Mouse (Mus musculus) myocyte (in vitro differentiated cells): ENCODE results near the gene Ripply1. TPM values are rescaled to one million over a fixed set of nuclear protein-coding genes. Genes with fewer than 3 reads are reported as not detected.

ENCODE experiments used
- H3K27me3 ChIP-seq: one replicate; pipeline ENCODE4 v1.6.1; 2011; ENCODE audit not compliant: control insufficient read depth, insufficient read depth, insufficient read length
- H3K36me3 ChIP-seq: one replicate; pipeline ENCODE4 v1.6.1; 2011; ENCODE audit not compliant: control insufficient read depth, insufficient read depth
- H3K4me2 ChIP-seq: one replicate; pipeline ENCODE4 v1.6.1; 2011; ENCODE audit warnings: low read depth, control low read depth
- H3K4me3 ChIP-seq: one replicate; pipeline ENCODE4 v1.5.1; 2011; ENCODE audit warnings: mild to moderate bottlenecking, control low read depth, moderate library complexity
- H3K79me2 ChIP-seq: one replicate; pipeline ENCODE4 v1.6.1; 2011; ENCODE audit not compliant: control insufficient read depth, insufficient read depth
- H3ac ChIP-seq: one replicate; pipeline ENCODE4 v1.6.1; 2011; ENCODE audit not compliant: control insufficient read depth, insufficient read length
- CEBPB ChIP-seq: IDR thresholded peaks from 2 replicates; pipeline ENCODE4 v1.6.1; 2011; ENCODE audit warnings: mild to moderate bottlenecking, moderate library complexity; ENCODE audit not compliant: poor library complexity, insufficient read depth, severe bottlenecking
- E2F4 ChIP-seq: IDR thresholded peaks from one replicate; pipeline ENCODE4 v1.6.1; 2011; ENCODE audit warnings: mild to moderate bottlenecking, control low read depth, moderate library complexity; ENCODE audit not compliant: insufficient read depth
- MAX ChIP-seq: IDR thresholded peaks from one replicate; pipeline ENCODE4 v1.6.1; 2011; ENCODE audit warnings: low read depth, mild to moderate bottlenecking, control low read depth
- MYOD1 ChIP-seq, 3 experiments: IDR thresholded peaks; one replicate each; pipeline ENCODE4 v1.6.1; 2011; ENCODE audit warnings: control low read depth in 2 of 3, low read depth in 2 of 3, mild to moderate bottlenecking in 2 of 3, moderate library complexity in 1 of 3; ENCODE audit not compliant: insufficient read length in 2 of 3, control insufficient read depth in 1 of 3
- MYOG ChIP-seq, 3 experiments: IDR thresholded peaks; one replicate each; pipeline ENCODE4 v1.6.1; 2011; ENCODE audit warnings: control low read depth in 2 of 3, low read depth in 2 of 3, mild to moderate bottlenecking in 2 of 3; ENCODE audit not compliant: insufficient read length in 2 of 3, control insufficient read depth in 1 of 3, insufficient read depth in 1 of 3
- POLR2A ChIP-seq: IDR thresholded peaks from one replicate; pipeline ENCODE4 v1.6.1; 2011; ENCODE audit warnings: low read depth, mild to moderate bottlenecking, control low read depth, moderate library complexity; ENCODE audit not compliant: insufficient read length
- POLR2AphosphoS2 ChIP-seq: IDR thresholded peaks from one replicate; pipeline ENCODE4 v1.6.1; 2011; ENCODE audit warnings: low read depth, control low read depth; ENCODE audit not compliant: insufficient read length
- REST ChIP-seq: IDR thresholded peaks from one replicate; pipeline ENCODE4 v1.6.1; 2011; ENCODE audit warnings: mild to moderate bottlenecking, control low read depth, moderate library complexity; ENCODE audit not compliant: insufficient read depth, insufficient read length
- SRF ChIP-seq: IDR thresholded peaks from one replicate; pipeline ENCODE4 v1.6.1; 2011; ENCODE audit warnings: low read depth; ENCODE audit not compliant: control insufficient read depth, insufficient read length
- TCF12 ChIP-seq: IDR thresholded peaks from one replicate; pipeline ENCODE4 v1.6.1; 2011; ENCODE audit warnings: mild to moderate bottlenecking, control low read depth; ENCODE audit not compliant: poor library complexity, insufficient read depth, severe bottlenecking
- TCF3 ChIP-seq: IDR thresholded peaks from one replicate; pipeline ENCODE4 v1.6.1; 2011; ENCODE audit warnings: low read depth, control low read depth; ENCODE audit not compliant: insufficient read length
- USF1 ChIP-seq: IDR thresholded peaks from one replicate; pipeline ENCODE4 v1.6.1; 2011; ENCODE audit warnings: low read depth, mild to moderate bottlenecking, control low read depth, moderate library complexity
- polyA plus RNA-seq: library from polyadenylated mRNA; unstranded; fragments of >200 nt; fragmentation: generic; extraction: Trizol; gene quantifications from one replicate; pipeline ENCODE4 v1.2.1, GENCODE M21; 2012; ENCODE audit warnings: missing spikeins

Ripply1 gene
- polyA plus RNA-seq, 1 experiment = 3.1 TPM

- no peaks in the 10 kb centered on the region for H3K27me3 ChIP-seq
- H3K79me2 ChIP-seq = no peaks in the 10 kb centered on the region
- H3K4me2 ChIP-seq = no peak overlapping the region
- H3K36me3 ChIP-seq = peaks cover 4% of the 10 kb centered on the region
- no peak overlapping the region for H3K4me3 ChIP-seq
- H3ac ChIP-seq = no peak overlapping the region
- TF ChIP-seq MYOD1 (IDR thresholded peaks at IDR 0.05; ENCODE audit: control insufficient read depth in 1 of 3, insufficient read length in 2 of 3, low read depth in 2 of 3) (no peak), TCF3 (no peak), E2F4 (no peak), MYOG (IDR thresholded peaks at IDR 0.05; ENCODE audit: control insufficient read depth in 1 of 3, insufficient read depth in 1 of 3, insufficient read length in 2 of 3, low read depth in 2 of 3) (no peak), POLR2A (no peak), USF1 (no peak), MAX (no peak), POLR2AphosphoS2 (no peak), SRF (no peak), CEBPB (no peak), REST (no peak), TCF12 (no peak)
These were observed 45.1 kb downstream of the Ripply1 start for GRCm38 (mm10) chrX:139737066-139737465.

GRCm38 (mm10) chrX:139730541-139730940 lies 51.6 kb downstream of the Ripply1 start:
- Histone ChIP-seq H3ac (no peak overlapping the region), H3K27me3 (no peaks in the 10 kb centered on the region), H3K79me2 (no peaks in the 10 kb centered on the region), H3K36me3 (peaks cover 4% of the 10 kb centered on the region), H3K4me3 (no peak overlapping the region), H3K4me2 (no peak overlapping the region)
- TF ChIP-seq TCF12 (no peak), MYOG (IDR thresholded peaks at IDR 0.05; ENCODE audit: control insufficient read depth in 1 of 3, insufficient read depth in 1 of 3, insufficient read length in 2 of 3, low read depth in 2 of 3) (no peak), TCF3 (no peak)

Other genes with a start within 250 kb of the Ripply1 start
- gene Rnf128, start 219.0 kb downstream of the Ripply1 start, polyA plus RNA-seq = 5.2 TPM
- gene Tbc1d8b, start 97.4 kb downstream of the Ripply1 start, polyA plus RNA-seq = 1.8 TPM
- 0.13 TPM for gene Gm15013, start 67.9 kb downstream of the Ripply1 start, polyA plus RNA-seq
- 1.0 TPM for gene Cldn2, start 18.5 kb upstream of the Ripply1 start, polyA plus RNA-seq
- gene Morc4, start 89.3 kb upstream of the Ripply1 start, polyA plus RNA-seq = 9.6 TPM
- 1.3 TPM for gene Rbm41, start 216.2 kb upstream of the Ripply1 start, polyA plus RNA-seq